Mouse (Mus musculus) kidney, adult 18-20 months (tissue): ENCODE measurements around the gene Ntrk3.

ENCODE experiments used
- DNase-seq: peaks from one replicate; pipeline ENCODE4 v3.0.0; 2021

Ntrk3 gene

GRCm38 (mm10) chr7:78719795-78720460, 17.9 kb downstream of the Ntrk3 start:
- DNase-seq, result no peak

GRCm38 (mm10) chr7:78719117-78719516, 18.7 kb downstream of the Ntrk3 start:
- DNase-seq, result no peak

- DNase-seq, result no peak
Measured at GRCm38 (mm10) chr7:78718191-78718609, 19.6 kb downstream of the Ntrk3 start.

GRCm38 (mm10) chr7:78707708-78708107, 30.1 kb downstream of the Ntrk3 start:
- no peak for DNase-seq

- DNase-seq, result no peak
Measured at GRCm38 (mm10) chr7:78707122-78707521, 30.7 kb downstream of the Ntrk3 start.

DNA sequence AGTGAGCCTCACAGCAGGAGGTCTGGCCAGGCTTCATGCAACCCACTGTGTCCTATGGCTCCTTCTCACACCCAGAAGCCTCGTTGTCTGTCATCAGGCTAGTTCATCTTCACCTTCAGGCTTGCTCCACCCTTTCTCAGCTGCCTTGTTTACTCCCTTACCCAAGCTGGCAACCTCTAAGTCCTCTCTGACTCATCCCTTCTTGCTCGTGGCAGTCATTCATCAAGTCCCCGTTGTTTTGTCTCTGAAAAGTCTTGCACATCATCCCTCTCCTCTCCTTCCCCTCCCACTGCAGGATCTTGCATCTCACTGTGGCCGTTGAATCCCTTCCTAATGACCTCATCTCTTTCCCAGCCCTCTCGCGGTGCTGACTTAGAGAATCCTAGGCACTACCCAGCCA, 35.1 kb downstream of the Ntrk3 start:
- DNase-seq, result no peak

DNA sequence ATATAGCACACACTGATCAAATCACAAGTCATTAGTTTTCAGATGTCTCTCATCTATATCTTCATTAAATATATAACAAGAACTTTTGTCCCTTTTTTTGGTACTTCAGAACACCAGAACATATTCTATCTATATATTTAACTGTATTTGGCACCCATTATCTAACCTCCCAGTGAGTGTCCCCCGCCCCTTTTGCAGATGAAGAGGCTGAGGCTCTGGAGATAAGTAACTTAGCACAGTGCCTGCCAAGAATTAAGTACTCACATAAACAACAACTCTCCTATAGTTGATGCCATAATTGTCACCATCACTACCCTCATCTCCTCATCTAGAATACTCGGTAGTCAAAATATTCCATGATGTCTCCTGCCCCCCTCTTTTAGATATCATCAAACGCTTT, 42.6 kb downstream of the Ntrk3 start:
- no peak for DNase-seq

GRCm38 (mm10) chr7:78693148-78693547, 44.7 kb downstream of the Ntrk3 start:
- DNase-seq, result no peak

DNA sequence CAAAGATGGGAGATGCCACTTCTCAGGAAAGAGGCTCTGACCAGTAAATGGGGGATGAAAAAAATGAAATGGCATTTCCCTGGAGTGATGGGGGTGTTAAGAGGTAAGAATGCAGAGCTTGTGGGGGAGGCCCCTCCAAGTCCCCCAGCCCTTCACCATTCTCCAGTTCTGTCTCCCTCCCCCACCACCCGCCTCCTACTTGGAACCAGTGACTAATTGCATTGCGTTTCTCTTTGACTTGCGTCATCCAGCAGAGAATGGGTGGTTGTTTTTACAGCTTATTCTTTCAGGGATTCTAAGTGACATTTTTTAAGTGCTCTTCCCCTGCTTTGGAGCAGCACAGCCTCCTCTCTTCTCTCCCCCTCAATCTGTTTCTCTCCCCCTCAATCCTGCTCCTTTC, 46.9 kb downstream of the Ntrk3 start:
- no peak for DNase-seq

GRCm38 (mm10) chr7:78684943-78685342, 52.9 kb downstream of the Ntrk3 start:
- DNase-seq, result no peak

DNA sequence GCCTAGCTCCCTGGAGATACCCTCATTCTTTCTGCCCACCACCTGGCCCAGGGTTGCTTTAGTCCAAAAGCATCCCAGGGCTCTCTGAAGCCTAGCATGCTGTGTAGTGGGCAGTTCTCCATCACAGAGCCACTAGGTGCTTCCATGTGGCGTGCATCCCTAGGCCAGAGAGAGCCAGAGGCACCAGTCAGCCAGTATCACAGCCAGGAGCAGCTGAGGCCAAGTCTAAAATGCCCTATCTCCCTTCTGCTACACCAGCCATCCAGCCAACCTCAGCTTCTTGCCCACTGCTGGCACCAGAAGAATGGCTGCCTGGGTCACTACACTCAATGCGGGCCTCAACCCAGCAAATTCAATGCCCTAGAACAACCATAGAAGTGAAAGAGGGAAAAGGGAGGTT, 56.9 kb downstream of the Ntrk3 start:
- no peak for DNase-seq

DNA sequence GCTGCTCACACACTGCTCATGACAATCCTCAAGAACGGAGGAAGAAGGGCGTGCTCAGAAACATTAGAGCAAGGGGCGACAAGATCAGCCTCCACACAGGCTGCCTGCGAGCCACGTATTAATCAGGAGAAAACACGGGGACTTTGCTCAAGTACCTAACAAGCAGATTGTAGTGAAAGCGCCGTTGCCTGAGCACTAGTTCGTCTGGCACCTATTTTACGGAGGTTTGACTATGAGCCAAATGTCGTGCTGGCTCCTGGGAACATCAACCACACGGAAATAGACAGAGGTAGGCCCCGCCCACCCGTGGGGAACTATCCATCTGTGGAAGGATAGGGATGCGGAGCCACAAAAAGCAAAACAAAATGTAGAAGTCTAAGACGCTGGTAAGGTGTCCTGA, 68.4 kb downstream of the Ntrk3 start:
- DNase-seq, result no peak

GRCm38 (mm10) chr7:78668916-78669315, 68.9 kb downstream of the Ntrk3 start:
- DNase-seq, result no peak

DNA sequence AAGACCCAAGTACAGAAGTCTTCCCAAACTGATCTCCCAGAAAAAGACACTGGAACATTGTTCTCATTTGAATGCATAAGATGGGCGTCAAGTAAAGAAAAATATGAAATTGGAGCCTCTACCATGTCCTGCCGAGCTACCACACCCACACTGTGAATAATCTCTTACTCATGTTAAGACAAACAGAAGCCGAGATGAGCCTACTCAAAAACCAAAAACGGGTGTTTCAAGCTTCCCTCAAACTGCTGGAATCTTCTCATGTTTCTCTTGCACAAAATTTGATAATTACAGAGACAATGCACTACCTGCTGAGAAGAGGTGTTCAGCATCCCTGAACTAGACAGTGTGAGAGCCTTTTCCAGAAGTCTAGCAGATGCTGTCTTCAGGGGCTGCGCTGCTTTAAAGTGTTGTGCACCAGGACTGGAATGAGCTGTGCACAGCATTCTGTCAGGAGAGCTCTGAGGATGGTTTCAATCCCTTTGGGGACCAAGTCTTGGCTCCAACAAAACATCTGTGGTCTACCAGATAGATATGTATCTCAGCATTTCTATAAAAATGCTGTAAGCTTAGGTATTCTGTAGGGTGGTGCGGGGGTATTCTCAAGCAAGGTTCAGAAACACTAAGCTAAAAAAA, 69.7 kb downstream of the Ntrk3 start:
- DNase-seq, result no peak

DNA sequence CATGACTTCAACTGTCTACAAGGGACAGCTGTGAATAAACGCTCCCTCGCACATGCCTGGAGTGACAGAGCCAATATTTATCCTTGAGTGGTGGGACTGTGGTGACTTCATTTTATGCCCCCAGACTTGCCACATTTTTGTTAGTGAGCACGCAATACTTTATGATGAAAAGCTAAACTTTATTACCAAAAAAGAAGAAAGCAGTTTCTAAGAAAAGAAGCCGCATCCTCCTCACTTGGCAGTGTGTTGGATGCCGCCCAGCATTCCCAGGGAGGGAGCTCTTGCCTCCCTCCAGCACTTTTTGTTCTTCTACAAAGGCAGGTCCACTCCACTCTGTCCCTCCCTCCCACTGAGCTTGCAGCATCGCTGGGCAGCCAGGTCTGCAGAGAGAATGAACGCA, 77.0 kb downstream of the Ntrk3 start:
- DNase-seq, result no peak

DNA sequence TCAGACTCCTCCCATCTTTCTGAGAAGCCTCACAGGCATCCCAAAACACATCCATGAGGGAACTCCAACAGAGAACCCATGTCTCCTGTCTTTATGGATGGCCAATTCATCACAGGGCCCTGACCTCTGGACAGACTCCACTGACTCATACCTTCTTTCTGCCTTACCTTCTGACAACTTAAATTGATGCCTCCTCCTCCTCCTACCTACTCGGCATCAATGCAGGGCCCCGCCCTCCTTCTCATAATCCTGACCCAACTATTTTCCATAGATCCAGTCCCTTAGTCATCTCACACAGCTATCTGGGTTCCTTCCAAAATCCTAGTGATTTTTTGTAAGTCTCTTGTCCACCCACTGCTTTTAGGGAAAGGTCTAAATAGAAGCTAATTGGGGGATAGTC, 78.0 kb downstream of the Ntrk3 start:
- no peak for DNase-seq

DNA sequence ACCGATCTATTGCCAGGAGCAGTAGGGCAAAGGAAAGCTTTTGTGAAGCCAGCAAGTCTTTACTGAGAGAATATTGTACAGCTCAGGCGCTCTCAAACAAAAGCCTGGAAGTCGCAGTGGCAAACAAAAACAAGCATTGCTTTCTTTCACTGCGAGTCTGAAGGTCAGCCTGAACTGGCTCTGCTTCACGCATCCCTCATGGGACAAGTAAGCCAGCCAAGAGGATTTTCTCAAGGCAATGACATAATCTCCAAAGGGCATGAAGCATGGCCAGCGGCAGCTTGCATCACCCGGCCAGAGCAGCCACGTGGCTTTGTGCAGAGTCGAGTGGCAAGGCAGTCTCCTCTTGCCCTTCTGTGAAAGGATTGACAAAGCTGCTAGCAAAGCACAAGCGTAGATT, 79.8 kb downstream of the Ntrk3 start:
- peak; percentile 16 for DNase-seq

GRCm38 (mm10) chr7:78656181-78656580, 81.6 kb downstream of the Ntrk3 start:
- DNase-seq, result no peak

GRCm38 (mm10) chr7:78653686-78654085, 84.1 kb downstream of the Ntrk3 start:
- DNase-seq, result no peak

GRCm38 (mm10) chr7:78652296-78652695, 85.5 kb downstream of the Ntrk3 start:
- no peak for DNase-seq

DNA sequence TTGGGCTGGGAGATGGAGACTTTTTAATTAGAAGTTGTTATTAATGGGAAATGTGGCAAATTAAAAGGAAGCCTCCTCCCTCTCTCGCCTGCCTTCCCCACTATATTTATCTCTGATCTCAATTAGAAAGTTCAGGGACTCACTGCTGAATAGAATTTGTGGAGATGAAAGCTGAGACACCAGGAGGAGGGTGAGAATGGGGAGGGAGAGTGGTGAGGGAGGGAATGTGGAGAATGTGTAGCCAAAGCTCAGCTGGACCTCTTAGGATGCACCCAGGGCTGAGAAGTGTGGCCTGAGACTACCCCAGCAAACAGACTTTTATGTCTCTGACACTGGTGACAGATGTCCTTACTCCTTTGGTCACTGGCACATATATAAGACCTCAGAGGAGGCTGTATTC, 86.3 kb downstream of the Ntrk3 start:
- no peak for DNase-seq

DNA sequence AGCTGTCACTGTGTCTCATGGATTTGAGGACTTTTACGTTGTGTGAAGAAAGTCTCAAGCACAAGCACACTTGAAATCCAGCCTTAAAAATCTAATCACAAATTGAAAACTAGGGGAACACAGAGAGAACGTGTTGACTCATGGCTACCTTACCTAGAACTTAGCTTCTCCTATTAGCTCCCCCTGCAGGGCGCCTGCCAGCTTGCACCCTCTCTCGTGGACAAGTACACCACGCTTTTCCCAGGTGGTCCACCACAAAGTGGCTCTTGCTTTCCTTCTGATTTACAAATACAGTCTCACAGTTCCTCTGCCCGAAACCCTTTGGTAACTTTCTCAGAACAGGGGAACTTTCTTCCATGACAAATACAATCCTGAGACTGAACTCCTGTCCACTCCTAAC, 94.1 kb downstream of the Ntrk3 start:
- no peak for DNase-seq

- DNase-seq, result no peak
Measured at GRCm38 (mm10) chr7:78623686-78624085, 114.1 kb downstream of the Ntrk3 start.

- DNase-seq, result no peak
Measured at GRCm38 (mm10) chr7:78621115-78621514, 116.7 kb downstream of the Ntrk3 start.
